Mouse (Mus musculus) testis, adult 2 months (tissue): ENCODE results near the gene 5330417H12Rik. TPM values are rescaled to one million over a fixed set of nuclear protein-coding genes. Genes with fewer than 3 reads are reported as not detected.

Experiments used
- H3K27ac ChIP-seq: fragments of 200-500 bp; 2 replicates; pipeline ENCODE4 v1.5.1; 2012; ENCODE audit warnings: low read depth, low read length; ENCODE audit not compliant: control insufficient read depth, insufficient read depth
- H3K27me3 ChIP-seq: fragments of 200-500 bp; 2 replicates; pipeline ENCODE4 v1.6.1; 2012; ENCODE audit warnings: mild to moderate bottlenecking, low read length, moderate library complexity; ENCODE audit not compliant: control insufficient read depth, insufficient read depth
- H3K36me3 ChIP-seq: fragments of 200-500 bp; 2 replicates; pipeline ENCODE4 v1.6.1; 2012; ENCODE audit warnings: mild to moderate bottlenecking, low read length; ENCODE audit not compliant: control insufficient read depth, insufficient read depth
- H3K4me1 ChIP-seq: fragments of 200-500 bp; 2 replicates; pipeline ENCODE4 v1.6.1; 2012; ENCODE audit warnings: low read length; ENCODE audit not compliant: control insufficient read depth, insufficient read depth
- H3K4me3 ChIP-seq: fragments of 200-500 bp; 2 replicates; pipeline ENCODE4 v1.5.1; 2012; ENCODE audit warnings: low read depth, mild to moderate bottlenecking, low read length, moderate library complexity, mixed read lengths; ENCODE audit not compliant: control insufficient read depth
- CTCF ChIP-seq: fragments of 200-500 bp; IDR thresholded peaks from 2 replicates; pipeline ENCODE4 v1.5.1; 2012; ENCODE audit warnings: low read depth, mild to moderate bottlenecking, inconsistent platforms, low read length, moderate library complexity; ENCODE audit not compliant: control insufficient read depth, insufficient read depth, insufficient replicate concordance
- POLR2A ChIP-seq: fragments of 200-500 bp; IDR thresholded peaks from 2 replicates; pipeline ENCODE4 v1.6.1; 2012; ENCODE audit warnings: low read depth, mild to moderate bottlenecking, inconsistent platforms, low read length, moderate library complexity; ENCODE audit not compliant: control insufficient read depth
- polyA plus RNA-seq: library from polyadenylated mRNA; depleted of rRNA; stranded (reverse); fragments of >200 nt; gene quantifications from 2 replicates; pipeline ENCODE4 v1.2.3, GENCODE M21; 2012

5330417H12Rik gene
- polyA plus RNA-seq, 1 experiment: not detected

DNA sequence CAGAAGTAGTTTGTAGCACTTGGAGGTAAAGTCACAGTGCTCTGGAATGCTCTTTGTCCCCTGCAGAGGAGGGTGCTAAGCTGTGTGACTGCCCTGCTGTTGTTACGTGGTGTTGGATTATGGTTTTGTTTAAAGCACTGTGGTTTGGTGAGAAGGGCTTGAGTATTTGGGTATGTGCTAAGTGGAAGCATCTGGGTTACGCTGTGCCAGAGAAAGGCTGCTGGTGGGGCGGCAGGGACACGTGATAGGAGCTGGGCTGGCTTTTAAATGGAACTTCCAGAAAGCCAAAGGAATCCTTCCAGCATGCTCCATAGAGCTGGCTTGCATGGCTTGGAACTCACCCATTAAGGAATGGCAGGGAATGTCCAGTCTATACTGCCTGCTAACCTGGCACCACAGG is 5.7 kb downstream of the 5330417H12Rik start:
- Histone ChIP-seq H3K27ac (no peak overlapping the region), H3K36me3 (no peaks in the 10 kb centered on the region), H3K4me1 (peaks cover 3% of the 10 kb centered on the region; the same call in 1 of the 2 replicates), H3K4me3 (no peak overlapping the region), H3K27me3 (no peaks in the 10 kb centered on the region)
- TF ChIP-seq POLR2A: no peak
- no peak for TF ChIP-seq CTCF

DNA sequence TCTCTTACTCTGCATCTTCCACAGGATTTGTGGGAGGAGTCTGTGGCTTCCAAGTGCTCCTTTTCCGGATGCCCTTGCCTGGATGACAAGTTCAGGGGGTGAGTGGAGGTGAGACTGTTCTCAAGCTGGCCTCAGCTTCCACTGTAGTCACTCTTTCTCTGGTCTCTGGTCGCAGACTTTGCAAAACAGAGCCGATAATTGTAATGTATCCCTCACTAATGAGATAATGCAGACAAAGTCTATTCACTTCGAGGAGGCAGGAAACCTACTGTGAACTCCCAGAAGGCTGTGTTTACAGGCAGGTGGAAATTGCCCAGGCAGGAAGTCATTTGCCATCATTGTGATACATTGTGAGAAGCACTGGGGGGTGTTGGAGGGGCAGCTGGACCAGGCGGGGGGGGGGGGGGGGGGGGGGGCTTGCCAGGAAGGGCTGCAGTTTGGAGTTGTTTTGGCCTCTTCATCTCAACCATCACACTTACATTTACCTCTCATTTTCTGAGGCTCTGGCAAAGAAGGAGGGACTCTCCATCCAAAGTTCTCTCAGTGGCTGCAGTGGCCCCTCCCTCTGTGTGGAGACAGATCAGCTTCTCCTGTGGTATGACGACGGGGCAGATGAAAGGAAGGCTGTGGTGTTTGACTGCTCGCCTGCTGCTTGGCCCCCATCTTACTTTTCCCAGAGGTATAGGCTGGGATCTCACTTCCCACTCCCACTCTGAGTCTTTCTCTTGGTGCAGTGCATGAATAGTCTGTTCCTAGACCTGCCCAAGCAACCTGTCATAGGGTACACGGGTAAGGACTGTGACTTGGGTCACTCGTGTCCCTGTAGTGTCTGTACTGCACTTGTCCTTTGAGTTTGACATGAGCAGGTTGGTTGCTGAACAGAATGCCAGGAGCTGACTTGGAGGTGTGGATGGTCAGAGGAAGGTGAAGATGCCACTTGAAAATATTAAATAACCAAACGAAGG is 6.7 kb downstream of the 5330417H12Rik start:
- Histone ChIP-seq H3K27ac (no peak overlapping the region), H3K4me1 (peaks cover 3% of the 10 kb centered on the region; the same call in 1 of the 2 replicates), H3K36me3 (no peaks in the 10 kb centered on the region), H3K27me3 (no peaks in the 10 kb centered on the region), H3K4me3 (no peak overlapping the region)
- no peak for TF ChIP-seq CTCF
- no peak for TF ChIP-seq POLR2A

DNA sequence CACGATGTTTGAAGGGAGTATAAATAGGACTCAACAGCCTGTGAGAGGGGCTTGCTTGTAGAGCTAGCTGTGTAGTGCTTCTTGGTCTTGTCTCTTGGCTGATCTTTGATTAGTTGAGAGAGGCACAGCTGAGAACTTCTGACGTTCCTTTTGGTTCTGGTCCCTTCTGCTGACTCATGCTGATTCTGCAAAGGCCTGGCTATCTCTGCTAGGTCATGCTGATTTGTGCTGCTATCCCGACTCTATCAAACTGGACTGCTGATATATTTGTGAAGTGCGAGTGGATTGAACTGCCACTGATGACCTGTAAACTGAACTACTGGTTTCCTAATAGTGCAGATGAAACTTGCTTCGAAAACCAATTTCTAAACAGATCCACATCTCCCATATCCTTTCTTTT is 14.1 kb downstream of the 5330417H12Rik start:
- TF ChIP-seq POLR2A (no peak), CTCF (no peak)
- Histone ChIP-seq H3K27ac (no peak overlapping the region), H3K27me3 (no peaks in the 10 kb centered on the region), H3K4me3 (no peak overlapping the region), H3K4me1 (no peaks in the 10 kb centered on the region), H3K36me3 (no peaks in the 10 kb centered on the region)

DNA sequence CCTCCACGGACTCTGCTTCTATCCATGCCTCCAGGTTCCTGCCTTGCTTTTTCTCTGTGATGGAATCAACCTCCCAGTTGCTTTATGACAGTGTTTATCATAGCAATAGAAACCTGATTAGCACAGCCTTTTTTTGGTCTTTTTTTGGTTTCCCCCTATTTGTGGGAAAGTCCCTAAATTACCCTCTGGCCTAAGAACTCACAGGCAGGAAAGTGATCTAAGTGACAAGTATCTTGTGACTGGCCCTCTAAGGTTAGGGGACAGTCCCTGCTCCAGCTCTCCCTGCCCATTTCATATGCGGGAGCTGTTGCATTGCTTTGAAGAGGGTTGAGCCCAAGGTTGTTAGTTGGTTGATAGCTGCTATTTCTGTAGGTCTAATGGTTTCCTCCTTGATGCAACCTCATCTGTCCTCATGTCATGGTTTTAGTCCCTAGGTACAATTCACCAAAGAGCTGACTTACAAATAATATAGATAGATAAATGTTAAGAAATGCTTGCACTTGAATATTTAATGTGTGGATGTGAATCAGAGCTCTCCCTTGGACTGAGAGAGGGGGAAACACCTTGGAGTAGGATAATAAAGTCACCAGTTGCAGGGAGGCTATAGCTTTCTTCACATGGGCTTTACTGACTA is 15.2 kb downstream of the 5330417H12Rik start:
- Histone ChIP-seq H3K36me3 (no peaks in the 10 kb centered on the region), H3K4me3 (no peak overlapping the region), H3K27me3 (no peaks in the 10 kb centered on the region), H3K4me1 (no peaks in the 10 kb centered on the region), H3K27ac (no peak overlapping the region)
- TF ChIP-seq CTCF (no peak), POLR2A (no peak)

DNA sequence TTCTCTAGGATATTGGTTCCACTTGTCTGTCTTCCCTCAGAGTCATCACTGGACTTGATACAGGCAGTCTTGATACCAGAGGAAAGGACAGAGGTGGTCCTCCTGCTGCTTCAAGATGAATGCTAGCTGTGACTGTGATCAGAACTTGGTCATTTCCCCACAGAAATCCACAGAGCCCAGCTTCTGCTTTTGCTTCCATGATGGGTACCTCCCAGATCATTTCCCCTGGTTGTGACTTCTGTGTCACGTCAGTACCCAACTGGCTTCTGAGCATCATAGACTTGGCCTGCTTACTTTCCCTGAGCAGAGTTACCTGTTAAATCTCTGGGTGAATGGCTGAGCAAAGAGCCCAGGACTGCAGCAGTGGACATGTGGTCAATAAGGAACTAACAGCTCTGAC is 17.2 kb downstream of the 5330417H12Rik start:
- H3K4me1 ChIP-seq: no peaks in the 10 kb centered on the region
- H3K27me3 ChIP-seq: no peaks in the 10 kb centered on the region
- no peak overlapping the region for H3K4me3 ChIP-seq
- H3K36me3 ChIP-seq: no peaks in the 10 kb centered on the region
- H3K27ac ChIP-seq: no peak overlapping the region
- TF ChIP-seq CTCF (no peak), POLR2A (no peak)

DNA sequence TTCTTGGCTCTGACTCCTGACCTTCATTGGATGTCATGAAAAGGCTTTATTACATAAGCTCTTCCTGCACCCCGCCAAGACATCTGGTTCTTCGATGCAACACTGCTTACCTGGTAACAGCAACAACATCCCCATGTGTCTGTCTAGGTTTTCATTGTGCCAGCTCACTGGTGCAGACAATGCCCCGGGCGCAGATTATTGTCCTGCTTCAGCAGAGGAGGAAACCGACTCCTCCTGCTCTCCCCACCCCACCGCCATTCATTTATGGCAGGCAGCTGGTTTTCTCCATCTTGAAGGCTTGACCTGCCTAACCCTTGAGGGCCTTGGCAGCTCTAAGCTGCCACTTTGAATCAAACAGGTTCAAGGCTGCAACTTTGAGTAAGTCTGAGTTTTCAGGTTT is 22.0 kb downstream of the 5330417H12Rik start:
- H3K4me3 ChIP-seq: no peak overlapping the region
- H3K27me3 ChIP-seq: no peaks in the 10 kb centered on the region
- TF ChIP-seq CTCF (no peak), POLR2A (no peak)
- no peak overlapping the region for H3K27ac ChIP-seq
- H3K36me3 ChIP-seq: no peaks in the 10 kb centered on the region
- no peaks in the 10 kb centered on the region for H3K4me1 ChIP-seq

DNA sequence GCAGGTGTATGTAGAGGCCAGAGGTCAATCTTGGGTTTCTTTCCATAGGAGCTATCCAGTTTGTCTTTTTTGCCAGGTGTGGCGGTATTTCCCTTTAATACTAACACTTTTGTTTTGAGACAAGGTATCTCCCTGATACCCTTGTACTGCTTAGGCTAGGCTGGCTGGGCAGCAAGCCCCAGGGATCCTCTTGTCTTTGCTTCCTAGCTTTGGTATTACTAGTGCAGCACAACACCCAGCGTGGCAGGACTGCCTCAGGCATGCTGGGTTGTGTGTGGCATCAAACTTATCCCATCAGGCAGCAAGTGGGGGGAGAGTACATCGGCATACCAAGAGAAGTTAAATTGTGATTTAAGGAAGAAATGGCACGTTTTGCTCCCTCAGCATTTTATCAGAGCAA is 22.5 kb downstream of the 5330417H12Rik start:
- no peak for TF ChIP-seq POLR2A
- no peak for TF ChIP-seq CTCF
- Histone ChIP-seq H3K27me3 (no peaks in the 10 kb centered on the region), H3K36me3 (no peaks in the 10 kb centered on the region), H3K27ac (no peak overlapping the region), H3K4me1 (no peaks in the 10 kb centered on the region), H3K4me3 (no peak overlapping the region)
